Mouse (Mus musculus) bone marrow macrophage, adult 2 months (primary cell): ENCODE measurements around the gene Zfp423.

Experiments
- CTCF ChIP-seq: IDR thresholded peaks from 2 replicates; pipeline ENCODE4 v1.5.1; 2012; ENCODE audit warnings: low read depth, mild to moderate bottlenecking, low read length, moderate library complexity
- POLR2A ChIP-seq: IDR thresholded peaks from 2 replicates; pipeline ENCODE4 v1.6.1; 2012; ENCODE audit warnings: mild to moderate bottlenecking, low read depth, low read length, borderline replicate concordance

GRCm38 (mm10) chr8:87716726-87717248, 242.6 kb downstream of the Zfp423 start:
- no peak for TF ChIP-seq CTCF
- TF ChIP-seq POLR2A = no peak
